Mouse (Mus musculus) adrenal gland, adult 8-10 months (tissue): ENCODE data around the gene Nfatc2. TPM values are rescaled to one million over a fixed set of nuclear protein-coding genes. Genes with fewer than 3 reads are reported as not detected.

ENCODE experiments used
- DNase-seq: peaks from one replicate; pipeline ENCODE4 v3.0.0; 2022
- total RNA-seq, 4 experiments: library from RNA; stranded (reverse); gene quantifications; 2 replicates each; pipeline ENCODE4 v1.2.4; 2022

The Nfatc2 gene
- total RNA-seq, 4 experiments from 2014 or later: 3.4 to 11.0 (median 6.3) TPM

DNA sequence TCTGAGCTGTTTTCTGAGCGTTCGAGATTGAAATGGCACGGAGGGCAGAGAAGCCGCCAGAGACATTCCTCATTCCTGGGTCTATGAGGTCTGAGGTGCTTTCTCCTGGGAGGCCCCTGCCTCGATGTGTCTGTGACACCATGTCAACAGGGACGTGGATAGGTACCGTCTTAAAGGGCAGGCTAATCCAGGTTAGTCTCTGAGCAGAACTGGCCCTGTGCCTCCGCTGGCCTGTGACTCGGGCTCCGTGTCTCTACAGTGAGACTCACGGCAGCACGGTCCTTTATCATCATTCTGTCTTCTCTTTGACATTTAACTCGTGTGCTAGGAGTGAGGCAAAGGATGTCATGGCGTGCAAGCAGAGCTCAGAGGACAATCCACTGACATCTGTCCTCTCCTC lies 120.3 kb downstream of the Nfatc2 start:
- no peak for DNase-seq

- DNase-seq: no peak
These were observed 120.8 kb downstream of the Nfatc2 start for GRCm38 (mm10) chr2:168480692-168481091.

GRCm38 (mm10) chr2:168479930-168480329 lies 121.5 kb downstream of the Nfatc2 start:
- no peak for DNase-seq

GRCm38 (mm10) chr2:168478431-168478830 lies 123.0 kb downstream of the Nfatc2 start:
- no peak for DNase-seq

GRCm38 (mm10) chr2:168473496-168473895 lies 128.0 kb downstream of the Nfatc2 start:
- DNase-seq: no peak

- DNase-seq: peak; percentile 30
These were observed 128.6 kb downstream of the Nfatc2 start for GRCm38 (mm10) chr2:168472899-168473298.

DNA sequence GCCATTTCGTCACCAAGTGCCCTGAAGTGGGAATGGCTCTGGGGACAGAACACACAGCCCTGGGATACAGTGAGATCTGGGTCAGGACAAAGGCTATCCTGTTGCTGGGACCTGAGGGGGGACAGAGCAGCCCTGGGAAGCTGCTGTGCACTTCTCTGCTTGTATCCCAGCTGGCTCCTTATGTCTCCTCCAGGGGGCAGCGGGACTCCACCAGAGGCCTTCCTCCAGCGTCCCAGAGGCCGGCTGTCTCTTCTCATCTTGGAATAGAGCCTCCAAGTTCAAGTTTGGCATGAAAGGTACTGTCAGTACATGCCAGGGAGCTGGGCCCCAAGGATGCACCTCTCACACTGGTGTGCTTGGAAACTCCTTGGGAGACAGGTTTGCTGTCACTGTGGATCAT lies 132.4 kb downstream of the Nfatc2 start:
- DNase-seq: peak; percentile 55

- no peak for DNase-seq
These were observed 134.3 kb downstream of the Nfatc2 start for GRCm38 (mm10) chr2:168467166-168467565.

- DNase-seq: peak; percentile 70
These were observed 135.4 kb downstream of the Nfatc2 start for GRCm38 (mm10) chr2:168466066-168466465.

DNA sequence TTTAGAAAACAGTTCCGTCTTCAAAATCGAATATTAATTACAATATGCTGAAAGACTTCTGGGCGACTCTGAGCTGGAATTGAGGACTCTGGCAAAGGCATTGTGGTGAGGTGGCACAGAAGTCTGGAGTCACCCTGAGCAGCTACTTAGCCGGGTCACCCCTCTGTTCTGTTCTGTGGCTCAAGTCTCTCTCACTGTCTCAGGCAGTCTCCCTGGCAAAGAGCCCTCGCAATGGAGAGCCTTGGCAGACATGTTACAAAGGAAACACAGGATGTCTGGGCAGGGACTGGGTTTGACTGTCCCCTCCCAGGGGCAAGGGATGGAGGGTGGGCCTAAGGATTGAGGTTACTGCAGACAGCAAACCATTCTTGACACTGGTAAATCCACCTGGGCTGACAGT lies 135.8 kb downstream of the Nfatc2 start:
- no peak for DNase-seq

GRCm38 (mm10) chr2:168461865-168462264 lies 139.6 kb downstream of the Nfatc2 start:
- no peak for DNase-seq

DNA sequence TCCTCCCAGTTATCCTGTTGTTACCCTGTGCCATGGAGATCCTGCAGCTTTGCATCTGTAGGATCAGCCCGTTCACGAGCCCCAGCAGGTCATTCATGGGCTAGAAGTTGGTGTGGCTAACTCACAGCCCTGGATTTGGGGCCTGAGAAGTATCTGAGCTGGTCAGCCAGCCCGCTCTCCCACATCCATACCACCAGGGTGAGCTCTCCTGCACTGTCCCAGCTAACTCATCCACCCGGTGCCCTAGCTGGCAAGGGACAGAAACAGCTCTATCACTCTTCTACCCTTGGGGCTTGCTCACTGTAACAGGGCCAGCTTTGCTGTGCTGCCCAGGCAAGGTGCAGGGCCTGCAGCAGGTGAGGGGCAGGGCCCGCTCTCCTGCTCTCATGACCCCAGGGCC lies 141.8 kb downstream of the Nfatc2 start:
- no peak for DNase-seq

GRCm38 (mm10) chr2:168458583-168458982 lies 142.9 kb downstream of the Nfatc2 start:
- no peak for DNase-seq

GRCm38 (mm10) chr2:168451714-168452708 lies 149.4 kb downstream of the Nfatc2 start:
- no peak for DNase-seq

- no peak for DNase-seq
These were observed 150.5 kb downstream of the Nfatc2 start for GRCm38 (mm10) chr2:168450977-168451376.

GRCm38 (mm10) chr2:168448054-168448453 lies 153.4 kb downstream of the Nfatc2 start:
- no peak for DNase-seq

- no peak for DNase-seq
These were observed 153.9 kb downstream of the Nfatc2 start for GRCm38 (mm10) chr2:168447601-168448000.

GRCm38 (mm10) chr2:168445211-168445810 lies 156.1 kb downstream of the Nfatc2 start:
- DNase-seq: no peak

GRCm38 (mm10) chr2:168444126-168444525 lies 157.3 kb downstream of the Nfatc2 start:
- no peak for DNase-seq

DNA sequence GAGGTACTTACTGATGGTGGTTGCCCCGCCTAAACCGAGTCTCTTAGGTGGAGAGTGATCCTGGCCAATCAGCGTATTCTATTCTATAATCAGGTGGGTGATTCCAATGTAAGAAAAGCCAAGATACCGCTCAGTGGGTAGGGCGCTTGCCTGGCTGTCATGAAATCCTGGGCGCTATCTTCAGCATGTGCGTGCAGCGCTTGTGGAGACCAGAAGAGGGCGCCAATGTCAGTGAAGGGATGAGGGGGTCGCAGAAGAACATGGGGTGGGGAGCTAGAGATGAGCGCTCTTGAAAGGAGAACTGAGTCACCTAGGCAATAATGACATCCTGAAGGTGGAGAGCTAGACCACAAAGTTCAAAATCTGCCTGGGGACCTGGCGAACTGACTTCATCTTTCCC lies 160.0 kb downstream of the Nfatc2 start:
- DNase-seq: no peak

DNA sequence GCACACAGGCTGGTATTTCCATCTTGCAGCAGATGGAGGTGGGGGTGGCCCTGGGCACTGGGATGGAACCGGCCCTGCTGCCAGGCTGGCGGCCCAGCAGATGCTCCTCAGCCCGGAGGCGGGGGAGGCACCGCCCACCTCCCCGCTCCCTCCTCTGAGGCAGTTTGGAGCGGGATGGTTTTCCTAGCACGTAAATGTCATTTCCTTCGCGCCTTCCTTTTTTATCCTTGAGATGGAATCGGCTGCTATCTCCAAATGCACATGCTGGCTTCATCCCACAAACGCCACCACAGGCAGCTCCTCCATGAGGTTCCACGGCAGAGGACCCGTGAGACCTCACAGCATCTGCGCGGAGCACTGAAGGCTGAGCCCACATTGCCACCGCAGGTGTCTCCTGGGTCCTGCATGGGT lies 160.5 kb downstream of the Nfatc2 start:
- DNase-seq: no peak

DNA sequence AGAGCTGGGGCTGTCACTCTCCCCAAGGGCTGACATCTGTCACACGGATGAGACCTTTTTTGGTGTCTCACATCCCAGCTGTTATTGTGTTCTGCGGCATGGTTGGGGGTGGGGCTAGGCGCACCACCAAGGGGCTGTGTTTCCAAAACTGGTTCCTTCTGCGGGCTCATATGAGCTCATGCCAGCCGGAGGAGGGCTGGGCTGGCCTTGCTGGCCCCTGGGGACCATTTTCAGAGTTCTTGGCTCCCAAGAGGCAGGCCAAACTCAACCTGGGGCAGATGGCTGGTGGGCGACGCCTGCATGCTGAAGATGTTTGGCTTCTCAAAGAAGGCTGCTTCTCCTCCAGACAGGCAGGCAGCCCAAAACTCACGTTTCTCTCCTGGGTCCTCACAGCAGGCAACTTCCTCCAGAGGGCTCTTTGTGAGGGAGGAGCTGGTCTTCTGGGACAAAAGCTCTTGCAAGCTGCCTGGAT lies 162.4 kb downstream of the Nfatc2 start:
- no peak for DNase-seq

GRCm38 (mm10) chr2:168434187-168434586 lies 167.3 kb downstream of the Nfatc2 start:
- DNase-seq: no peak

DNA sequence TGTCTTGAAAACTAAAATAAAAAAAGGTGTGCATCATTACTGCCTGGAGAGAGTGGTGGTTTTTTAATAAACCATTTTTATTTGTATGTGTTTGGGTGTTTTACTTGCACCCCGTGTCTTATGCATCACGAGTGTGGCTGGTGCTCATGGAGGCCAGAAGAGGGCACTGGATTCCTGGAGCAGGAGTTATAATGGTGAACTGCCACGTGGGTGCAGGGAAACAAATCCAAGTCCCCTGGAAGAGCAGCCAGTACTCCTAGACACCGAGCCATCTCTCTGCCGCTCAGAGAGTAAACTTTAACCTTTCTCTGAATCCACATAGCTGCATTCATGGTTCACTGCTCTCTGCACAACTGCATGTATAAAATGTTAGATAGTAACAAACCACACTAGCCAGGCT lies 168.1 kb downstream of the Nfatc2 start:
- no peak for DNase-seq
